28 mouse cellular contexts compared by ENCODE assay signal in the genomic region with DNA sequence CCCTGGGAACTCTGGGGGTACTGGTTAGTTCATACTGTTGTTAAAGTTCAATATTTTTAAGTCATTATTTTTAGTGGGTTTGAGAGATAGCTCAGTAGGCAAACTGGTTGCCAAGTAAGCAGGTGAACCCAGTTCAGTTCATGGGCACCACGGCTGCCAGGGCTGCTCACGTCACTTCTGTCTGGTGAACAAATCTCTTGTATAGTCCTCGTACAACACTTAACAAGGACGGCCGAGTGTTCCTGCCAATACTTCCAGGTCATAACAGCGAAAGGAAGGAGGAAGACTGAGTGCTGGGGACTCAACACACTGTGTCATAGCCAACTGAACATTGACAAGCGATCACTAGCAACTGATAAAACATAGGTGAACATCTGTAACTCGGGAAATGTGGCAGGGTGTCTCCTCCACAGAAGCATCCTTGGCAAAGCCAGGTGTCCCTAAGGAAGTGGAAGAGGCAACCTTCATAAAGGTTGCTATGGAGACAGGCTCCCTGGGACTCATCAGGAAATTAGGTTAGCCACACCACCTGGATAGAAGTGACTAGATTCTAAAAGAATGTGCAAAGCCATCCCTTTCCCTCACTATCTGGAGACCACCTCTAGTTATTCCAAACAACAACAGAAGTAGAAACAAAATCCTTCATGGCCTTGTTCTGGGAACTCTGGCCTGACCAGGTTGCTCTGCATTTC. TPM values are rescaled to one million over a fixed set of nuclear protein-coding genes. Genes with fewer than 3 reads are reported as not detected.
DNase-seq lines count a peak whose midpoint lies in the region; ATAC-seq lines count a peak whose summit lies in the region.
"Had no signal": no experiment of that assay in that cellular context is flagged by ENCODE, and none has a peak within 500 bp of the region (broad histone marks: within the 10 kb centered on the region; RNA-seq: fewer than 3 reads in every experiment).

No protein-coding gene starts in this region.

- H3K27ac ChIP-seq in lung, embryonic 16.5 days (ENCODE audit: low read length): no peak overlapping the region
- H3K27ac ChIP-seq: forebrain, embryonic 15.5 days; hindbrain, embryonic 15.5 days; intestine, embryonic 15.5 days; kidney, postnatal 0 days; liver, embryonic 13.5 days; lung, embryonic 15.5 days; midbrain, embryonic 13.5 days had no signal

- H3K4me3 ChIP-seq in lung, embryonic 16.5 days (ENCODE audit: low read length): no peak overlapping the region
- H3K4me3 ChIP-seq: forebrain, embryonic 15.5 days; hindbrain, embryonic 15.5 days; intestine, embryonic 15.5 days; liver, embryonic 13.5 days; lung, embryonic 15.5 days; megakaryocyte, embryonic 14.5 days; midbrain, embryonic 13.5 days had no signal

- peak; percentile 68 for ATAC-seq in cerebellum, adult (ENCODE audit: insufficient number of reproducible peaks, low FRiP score, low TSS enrichment)
- 0 out of 2 replicates have a peak, but pooled peaks have one; percentile 23 for ATAC-seq in lung, embryonic 16.5 days (ENCODE audit: low read depth)
- ATAC-seq: activated CD4-positive, CD25-positive, alpha-beta regulatory T cell, adult 4 months; forebrain, embryonic 15.5 days; intestine, embryonic 15.5 days; midbrain, embryonic 13.5 days had no signal

- H3K4me2 ChIP-seq in lung, embryonic 16.5 days (ENCODE audit: low read depth, low read length): no peak overlapping the region
- H3K4me2 ChIP-seq: forebrain, embryonic 15.5 days; heart, embryonic 11.5 days; hindbrain, embryonic 15.5 days; intestine, embryonic 15.5 days; liver, embryonic 13.5 days; lung, embryonic 15.5 days; midbrain, embryonic 13.5 days had no signal

- 65% methylated on average over 8 of the region's 8 CpGs for WGBS in lung, embryonic 16.5 days

- H3K9ac ChIP-seq in lung, embryonic 16.5 days (ENCODE audit: low read length): no peak overlapping the region
- H3K9ac ChIP-seq: forebrain, embryonic 15.5 days; hindbrain, embryonic 15.5 days; intestine, embryonic 15.5 days; liver, embryonic 13.5 days; lung, embryonic 15.5 days; midbrain, embryonic 13.5 days had no signal

- intact Hi-C loops in heart, postnatal 10 days (cut with DNase I): no loop called here

- no peaks in the 10 kb centered on the region for H3K9me3 ChIP-seq in lung, embryonic 16.5 days (ENCODE audit: control insufficient read depth, low read length)
- H3K9me3 ChIP-seq: forebrain, embryonic 15.5 days; hindbrain, embryonic 15.5 days; intestine, embryonic 15.5 days; liver, embryonic 13.5 days; lung, embryonic 15.5 days; megakaryocyte, embryonic 14.5 days; midbrain, embryonic 13.5 days had no signal

- no peaks in the 10 kb centered on the region for H3K4me1 ChIP-seq in lung, embryonic 16.5 days (replicated peaks; ENCODE audit: control insufficient read depth, insufficient read depth, low read length)
- H3K4me1 ChIP-seq: forebrain, embryonic 15.5 days; intestine, embryonic 15.5 days; lung, embryonic 15.5 days; midbrain, embryonic 13.5 days had no signal

- DNase-seq in cerebellum, adult 18-20 months: no peak
- DNase-seq in heart, adult 11 months: peak; percentile 82
- no peak for DNase-seq in heart, postnatal 10 days
- no peak for DNase-seq in lung, postnatal 14 days
- DNase-seq in cerebellum, postnatal 14 days: peak; percentile 22 to 40
- no peak for DNase-seq in urinary bladder, postnatal 25 days (ENCODE audit: low spot score)
- DNase-seq: adrenal gland, adult 2 months; adrenal gland, postnatal 36 days; gastrocnemius, postnatal 25 days; heart, postnatal 4 days; kidney, adult 2 months; layer of hippocampus, postnatal 36 days; left cerebral cortex, postnatal 4 days; liver, embryonic 13.5 days; thymus, adult 2 months; thymus, postnatal 4 days had no signal

- H3K36me3 ChIP-seq in lung, embryonic 16.5 days (ENCODE audit: control insufficient read depth, insufficient read depth, low read length): no peaks in the 10 kb centered on the region
- H3K36me3 ChIP-seq: forebrain, embryonic 15.5 days; hindbrain, embryonic 15.5 days; intestine, embryonic 15.5 days; liver, embryonic 13.5 days; lung, embryonic 15.5 days; midbrain, embryonic 13.5 days had no signal

- no peaks in the 10 kb centered on the region for H3K27me3 ChIP-seq in lung, embryonic 16.5 days (ENCODE audit: control insufficient read depth, insufficient read depth, low read depth, low read length)
- H3K27me3 ChIP-seq: CH12.LX; forebrain, embryonic 15.5 days; hindbrain, embryonic 15.5 days; intestine, embryonic 15.5 days; liver, embryonic 13.5 days; lung, embryonic 15.5 days; megakaryocyte, embryonic 14.5 days; midbrain, embryonic 13.5 days had no signal

RNA-seq across cellular contexts. Expression of a gene that starts 52.7 kb away (rescaled TPM):
- 100 to 1,000 TPM; 846 to 935 TPM for total RNA-seq in heart, postnatal 10 days (2021)
- 738 and 739 TPM in 2 replicates for polyA plus RNA-seq in lung, embryonic 16.5 days (2015; fragmentation: Nextera tagmentation; extraction: Ambion mirVana)

RNA-seq across cellular contexts. Expression of a gene that starts 52.9 kb away (rescaled TPM):
- 1,000 to 10,000 TPM; 1,058 to 1,064 TPM for total RNA-seq in heart, postnatal 10 days (2021)
- polyA plus RNA-seq in lung, embryonic 16.5 days (2015; fragmentation: Nextera tagmentation; extraction: Ambion mirVana): 11.4 and 13.2 TPM in 2 replicates

Comparison
In these comparisons a context has a peak if more than half of its experiments do, and no peak if none do; other contexts are left out.
1. DNase-seq: peak in heart, adult 11 months (single experiment) and cerebellum, postnatal 14 days (2 of 2); none in cerebellum, adult 18-20 months (0 of 2), heart, postnatal 10 days (0 of 2), lung, postnatal 14 days (single experiment) and urinary bladder, postnatal 25 days (single experiment).